Comparison of ENCODE assay signal across 19 mouse cellular contexts in genomic region chr6:97209201-97209600, GRCm38 (mm10). TPM values are rescaled to one million over a fixed set of nuclear protein-coding genes. Genes with fewer than 3 reads are reported as not detected.
DNase-seq lines count a peak whose midpoint lies in the region; TF ChIP-seq lines count a peak whose summit lies in the region.
"Had no signal": no experiment of that assay in that cellular context is flagged by ENCODE, and none has a peak within 500 bp of the region (broad histone marks: within the 10 kb centered on the region; RNA-seq: fewer than 3 reads in every experiment).

No protein-coding gene starts in this region.

- no peak for TF ChIP-seq CTCF in heart, adult 2 months (IDR thresholded peaks at IDR 0.05)
- TF ChIP-seq CTCF in ES-Bruce4 (IDR thresholded peaks at IDR 0.05; ENCODE audit: low read depth, low read length), result peak; percentile 36
- TF ChIP-seq CTCF in embryonic fibroblast, embryonic 13.5 days (IDR thresholded peaks at IDR 0.05; ENCODE audit: borderline replicate concordance, insufficient read depth, low read length), result no peak

- no peak overlapping the region for H3K4me3 ChIP-seq in heart, adult 2 months
- H3K4me3 ChIP-seq in ES-Bruce4 (ENCODE audit: low read depth, low read length), result no peak overlapping the region
- H3K4me3 ChIP-seq in embryonic fibroblast, embryonic 13.5 days (ENCODE audit: insufficient read depth, low read length), result no peak overlapping the region
- H3K4me3 ChIP-seq: embryonic facial prominence, embryonic 10.5 days; heart, embryonic 13.5 days; hindbrain, embryonic 10.5 days; midbrain, embryonic 10.5 days had no signal

- H3K9me3 ChIP-seq in ES-Bruce4 (replicated peaks; ENCODE audit: control insufficient read depth, insufficient read depth, low read length, poor library complexity, severe bottlenecking), result no peaks in the 10 kb centered on the region
- H3K9me3 ChIP-seq: embryonic facial prominence, embryonic 10.5 days; heart, embryonic 13.5 days; hindbrain, embryonic 10.5 days; midbrain, embryonic 10.5 days had no signal

- H3K79me2 ChIP-seq in heart, adult 2 months (replicated peaks; ENCODE audit: control insufficient read depth, insufficient read depth, low read length), result peaks cover 4% of the 10 kb centered on the region

- 57% methylated on average over 3 of the region's 3 CpGs for WGBS in heart, adult 2 months

- no peak overlapping the region for H3K9ac ChIP-seq in heart, adult 2 months (ENCODE audit: low read depth, low read length)
- H3K9ac ChIP-seq in ES-Bruce4 (ENCODE audit: low read depth, poor library complexity, severe bottlenecking), result peak overlapping the region; percentile 40; the same call in 1 of the 2 replicates

- no peak for TF ChIP-seq EP300 in heart, adult 2 months (IDR thresholded peaks at IDR 0.05; ENCODE audit: insufficient read depth, low read depth, low read length)
- no peak for TF ChIP-seq EP300 in ES-Bruce4 (IDR thresholded peaks at IDR 0.05; ENCODE audit: insufficient read depth, low read depth, low read length)

- TF ChIP-seq POLR2A in heart, adult 2 months (IDR thresholded peaks at IDR 0.05; ENCODE audit: insufficient read depth, low read depth, low read length), result no peak
- TF ChIP-seq POLR2A in ES-Bruce4 (IDR thresholded peaks at IDR 0.05; ENCODE audit: insufficient read depth, low read length), result no peak
- TF ChIP-seq POLR2A in embryonic fibroblast, embryonic 13.5 days (IDR thresholded peaks at IDR 0.05; ENCODE audit: low read depth, low read length), result no peak

- intact Hi-C loops in heart, adult 2 months (cut with DNase I), result no loop called here

- H3K27me3 ChIP-seq in heart, adult 2 months (ENCODE audit: control insufficient read depth, insufficient read depth, low read length), result no peaks in the 10 kb centered on the region
- H3K27me3 ChIP-seq in ES-Bruce4 (ENCODE audit: control insufficient read depth, insufficient read depth, low read length, poor library complexity, severe bottlenecking), result no peaks in the 10 kb centered on the region
- H3K27me3 ChIP-seq: heart, embryonic 13.5 days had no signal

- peak overlapping the region; percentile 74 for H3K27ac ChIP-seq in heart, adult 2 months
- H3K27ac ChIP-seq in ES-Bruce4 (ENCODE audit: insufficient read depth, low read length), result peak overlapping the region; percentile 94
- H3K27ac ChIP-seq in embryonic fibroblast, embryonic 13.5 days (ENCODE audit: insufficient read depth, low read length), result peak overlapping the region; percentile 95
- H3K27ac ChIP-seq: hindbrain, embryonic 10.5 days; midbrain, embryonic 10.5 days had no signal

- H3K36me3 ChIP-seq in heart, adult 2 months (ENCODE audit: control insufficient read depth, insufficient read depth, low read length), result peaks cover 20% of the 10 kb centered on the region
- no peaks in the 10 kb centered on the region for H3K36me3 ChIP-seq in ES-Bruce4 (ENCODE audit: control insufficient read depth, insufficient read depth, low read length, poor library complexity, severe bottlenecking)
- H3K36me3 ChIP-seq: embryonic facial prominence, embryonic 10.5 days; hindbrain, embryonic 10.5 days; midbrain, embryonic 10.5 days had no signal

- peaks cover 10% of the 10 kb centered on the region for H3K4me1 ChIP-seq in heart, adult 2 months (ENCODE audit: control insufficient read depth, insufficient read depth, low read length)
- H3K4me1 ChIP-seq in ES-Bruce4 (ENCODE audit: control insufficient read depth, insufficient read depth, low read length), result no peaks in the 10 kb centered on the region
- H3K4me1 ChIP-seq in embryonic fibroblast, embryonic 13.5 days (ENCODE audit: control insufficient read depth, insufficient read depth, low read length), result peaks cover 9% of the 10 kb centered on the region

- DNase-seq in heart, adult 2 months, result no peak
- no peak for DNase-seq in heart, adult 18-20 months
- peak; percentile 55 for DNase-seq in 3134 (ENCODE audit: extremely low read depth, insufficient read length, low spot score)
- DNase-seq in embryo, embryonic 11 days, result no peak
- no peak for DNase-seq in neural tube, embryonic 10.5 days (ENCODE audit: extremely low spot score, low spot score)
- DNase-seq: cerebellum, postnatal 14 days; gastrocnemius, postnatal 14 days; kidney, postnatal 14 days; lung, postnatal 36 days; thymus, postnatal 14 days had no signal

RNA-seq across cellular contexts. Expression of gene Arl6ip5, which starts 1.3 kb away (rescaled TPM):
- total RNA-seq in heart, adult 2 months (2021), result 100 to 1,000 TPM; 122 to 138 TPM
- 97.8 and 147 TPM in 2 replicates for polyA plus RNA-seq in heart, adult 2 months (2012; rRNA removed)
- total RNA-seq in heart, adult 18-20 months (2021), result 100 to 1,000 TPM; 125 to 130 TPM
- polyA plus RNA-seq in ES-Bruce4 (2011; ENCODE audit: insufficient read depth, insufficient read length, low read depth, missing spikeins), result 51.2 and 58.0 TPM in 2 replicates
- 140 and 204 TPM in 2 replicates for polyA plus RNA-seq in embryonic fibroblast, embryonic 13.5 days (2011; ENCODE audit: insufficient read length, low read depth, missing spikeins)

RNA-seq across cellular contexts. Expression of gene Uba3, which starts 3.8 kb away (rescaled TPM):
- total RNA-seq in heart, adult 2 months (2021), result 10 to 100 TPM; 55.2 to 59.3 TPM
- polyA plus RNA-seq in heart, adult 2 months (2012; rRNA removed), result 20.0 and 46.9 TPM in 2 replicates
- total RNA-seq in heart, adult 18-20 months (2021), result 10 to 100 TPM; 55.0 to 62.2 TPM
- 125 and 136 TPM in 2 replicates for polyA plus RNA-seq in ES-Bruce4 (2011; ENCODE audit: insufficient read depth, insufficient read length, low read depth, missing spikeins)
- polyA plus RNA-seq in embryonic fibroblast, embryonic 13.5 days (2011; ENCODE audit: insufficient read length, low read depth, missing spikeins), result 136 and 147 TPM in 2 replicates

RNA-seq across cellular contexts. Expression of gene Tmf1, which starts 30.3 kb away (rescaled TPM):
- total RNA-seq in heart, adult 2 months (2021), result 10 to 100 TPM; 35.7 to 43.6 TPM
- 2.7 and 4.8 TPM in 2 replicates for polyA plus RNA-seq in heart, adult 2 months (2012; rRNA removed)
- total RNA-seq in heart, adult 18-20 months (2021), result 10 to 100 TPM; 38.2 to 40.5 TPM
- polyA plus RNA-seq in ES-Bruce4 (2011; ENCODE audit: insufficient read depth, insufficient read length, low read depth, missing spikeins), result 39.0 and 52.4 TPM in 2 replicates
- 55.8 and 62.6 TPM in 2 replicates for polyA plus RNA-seq in embryonic fibroblast, embryonic 13.5 days (2011; ENCODE audit: insufficient read length, low read depth, missing spikeins)

RNA-seq across cellular contexts. Expression of gene Lmod3, which starts 43.4 kb away (rescaled TPM):
- 10 to 100 TPM; 50.1 to 63.0 TPM for total RNA-seq in heart, adult 2 months (2021)
- 26.3 and 40.0 TPM in 2 replicates for polyA plus RNA-seq in heart, adult 2 months (2012; rRNA removed)
- total RNA-seq in heart, adult 18-20 months (2021), result 10 to 100 TPM; 58.1 to 67.1 TPM
- polyA plus RNA-seq in ES-Bruce4 (2011; ENCODE audit: insufficient read depth, insufficient read length, low read depth, missing spikeins), result not detected in 2 replicates
- polyA plus RNA-seq in embryonic fibroblast, embryonic 13.5 days (2011; ENCODE audit: insufficient read length, low read depth, missing spikeins), result not detected in 2 replicates
- total RNA-seq: adrenal gland, postnatal 36 days; neutrophil, adult 5-6 weeks had no signal
- polyA plus RNA-seq: embryonic facial prominence, embryonic 10.5 days; hindbrain, embryonic 10.5 days; liver, embryonic 11.5 days; midbrain, embryonic 10.5 days had no signal
